Mouse (Mus musculus) MN1 (cell line): Measurements from ENCODE around the gene Tmem206.
A peak's percentile ranks its signal among the peaks of the same experiment; 100 is the strongest.

ENCODE experiments used
- DNase-seq: peaks from one replicate; pipeline ENCODE4 v3.0.0-alpha.2; 2016; ENCODE audit warnings: low spot score

Tmem206 gene

GRCm38 (mm10) chr1:191350355-191350754, 24.6 kb downstream of the Tmem206 start:
- DNase-seq = no peak

- peak; percentile 88 for DNase-seq
These were observed 27.2 kb downstream of the Tmem206 start for GRCm38 (mm10) chr1:191352786-191353488.

- no peak for DNase-seq
These were observed 28.1 kb downstream of the Tmem206 start for GRCm38 (mm10) chr1:191353836-191354235.

- no peak for DNase-seq
These were observed 31.2 kb downstream of the Tmem206 start for GRCm38 (mm10) chr1:191356936-191357335.

GRCm38 (mm10) chr1:191359478-191359877, 33.8 kb downstream of the Tmem206 start:
- no peak for DNase-seq

- DNase-seq = no peak
These were observed 36.7 kb downstream of the Tmem206 start for GRCm38 (mm10) chr1:191362412-191362811.

GRCm38 (mm10) chr1:191364477-191364876, 38.8 kb downstream of the Tmem206 start:
- DNase-seq = peak; percentile 31

GRCm38 (mm10) chr1:191368193-191368592, 42.5 kb downstream of the Tmem206 start:
- no peak for DNase-seq

- DNase-seq = no peak
These were observed 43.4 kb downstream of the Tmem206 start for GRCm38 (mm10) chr1:191369140-191369539.

- no peak for DNase-seq
These were observed 49.4 kb downstream of the Tmem206 start for GRCm38 (mm10) chr1:191374993-191375643.

GRCm38 (mm10) chr1:191375644-191375998, 49.9 kb downstream of the Tmem206 start:
- no peak for DNase-seq

GRCm38 (mm10) chr1:191378080-191378479, 52.4 kb downstream of the Tmem206 start:
- no peak for DNase-seq

- DNase-seq = no peak
These were observed 55.1 kb downstream of the Tmem206 start for GRCm38 (mm10) chr1:191380843-191381242.

- no peak for DNase-seq
These were observed 56.4 kb downstream of the Tmem206 start for GRCm38 (mm10) chr1:191381955-191382736.

GRCm38 (mm10) chr1:191384786-191385430, 59.2 kb downstream of the Tmem206 start:
- no peak for DNase-seq

GRCm38 (mm10) chr1:191391311-191391710, 65.6 kb downstream of the Tmem206 start:
- peak; percentile 74 for DNase-seq

- DNase-seq = no peak
These were observed 67.8 kb downstream of the Tmem206 start for GRCm38 (mm10) chr1:191393536-191393935.

- DNase-seq = peak; percentile 35
These were observed 68.4 kb downstream of the Tmem206 start for GRCm38 (mm10) chr1:191394126-191394525.

GRCm38 (mm10) chr1:191395200-191395599, 69.5 kb downstream of the Tmem206 start:
- DNase-seq = no peak

- peak; percentile 42 for DNase-seq
These were observed 70.2 kb downstream of the Tmem206 start for GRCm38 (mm10) chr1:191395871-191396433.

GRCm38 (mm10) chr1:191396446-191396845, 70.7 kb downstream of the Tmem206 start:
- DNase-seq = peak; percentile 73
